Mouse (Mus musculus) left cerebral cortex, postnatal 36 days (tissue): Measurements from ENCODE around the gene Tcf7l2. TPM values are rescaled to one million over a fixed set of nuclear protein-coding genes. Genes with fewer than 3 reads are reported as not detected.

Experiments used
- DNase-seq, 2 experiments: peaks; one replicate each; pipeline ENCODE4 v3.0.0; 2021 to 2022; ENCODE audit warnings: low spot score in 2 of 2, mixed read lengths in 1 of 2
- intact Hi-C: fragments of 180-260 bp; cut with DNase I; formaldehyde crosslinking; loops from one replicate; pipeline ENCODE4 v1.15.1; 2025
- total RNA-seq, 2 experiments: library from RNA; stranded (reverse); gene quantifications; 2 replicates each; pipeline ENCODE4 v1.2.3; 2021

Gene Tcf7l2
- total RNA-seq, 2 experiments from 2014 or later, result 8.5 to 10.6 TPM

GRCm38 (mm10) chr19:55842046-55842445, 100.4 kb downstream of the Tcf7l2 start:
- no peak for DNase-seq
- intact Hi-C loops, result no loop called here

- intact Hi-C loops, result no loop called here
- DNase-seq, result no peak
Observed at GRCm38 (mm10) chr19:55843111-55843887, 101.7 kb downstream of the Tcf7l2 start.

- intact Hi-C loops, result no loop called here
Observed at GRCm38 (mm10) chr19:55845702-55846101, 104.1 kb downstream of the Tcf7l2 start.

GRCm38 (mm10) chr19:55846256-55846655, 104.6 kb downstream of the Tcf7l2 start:
- intact Hi-C loops, result no loop called here

More at GRCm38 (mm10) chr19:55845702-55846101, 104.1 kb downstream of the Tcf7l2 start:
- no peak for DNase-seq

GRCm38 (mm10) chr19:55847043-55847442, 105.4 kb downstream of the Tcf7l2 start:
- no peak for DNase-seq
- intact Hi-C loops, result no loop called here

More at GRCm38 (mm10) chr19:55846256-55846655, 104.6 kb downstream of the Tcf7l2 start:
- no peak for DNase-seq

GRCm38 (mm10) chr19:55850402-55851078, 108.9 kb downstream of the Tcf7l2 start:
- intact Hi-C loops, result no loop called here
- DNase-seq, result peak in 1 of 2 experiments; percentile 24

- intact Hi-C loops, result no loop called here
- DNase-seq, result no peak
Observed at GRCm38 (mm10) chr19:55851498-55852324, 110.1 kb downstream of the Tcf7l2 start.

GRCm38 (mm10) chr19:55854389-55854788, 112.8 kb downstream of the Tcf7l2 start:
- DNase-seq, result no peak
- intact Hi-C loops, result no loop called here

- no peak for DNase-seq
- intact Hi-C loops, result no loop called here
Observed at GRCm38 (mm10) chr19:55855571-55855970, 114.0 kb downstream of the Tcf7l2 start.

- intact Hi-C loops, result no loop called here
- DNase-seq, result no peak
Observed at GRCm38 (mm10) chr19:55857328-55857727, 115.7 kb downstream of the Tcf7l2 start.

- DNase-seq, result no peak
- intact Hi-C loops, result no loop called here
Observed at GRCm38 (mm10) chr19:55860009-55860743, 118.6 kb downstream of the Tcf7l2 start.

GRCm38 (mm10) chr19:55861746-55862145, 120.1 kb downstream of the Tcf7l2 start:
- no peak for DNase-seq
- intact Hi-C loops, result no loop called here

GRCm38 (mm10) chr19:55862559-55862958, 120.9 kb downstream of the Tcf7l2 start:
- DNase-seq, result no peak
- intact Hi-C loops, result no loop called here

GRCm38 (mm10) chr19:55865049-55865448, 123.4 kb downstream of the Tcf7l2 start:
- DNase-seq, result no peak
- intact Hi-C loops, result no loop called here

GRCm38 (mm10) chr19:55865774-55866578, 124.4 kb downstream of the Tcf7l2 start:
- intact Hi-C loops, result no loop called here

GRCm38 (mm10) chr19:55867255-55867654, 125.6 kb downstream of the Tcf7l2 start:
- no peak for DNase-seq
- intact Hi-C loops, result no loop called here

More at GRCm38 (mm10) chr19:55865774-55866578, 124.4 kb downstream of the Tcf7l2 start:
- no peak for DNase-seq

GRCm38 (mm10) chr19:55867905-55868304, 126.3 kb downstream of the Tcf7l2 start:
- intact Hi-C loops, result no loop called here
- no peak for DNase-seq

- DNase-seq, result no peak
- intact Hi-C loops, result no loop called here
Observed at GRCm38 (mm10) chr19:55868597-55868996, 127.0 kb downstream of the Tcf7l2 start.
